Mouse (Mus musculus) kidney, postnatal 10 days (tissue): ENCODE data around the gene Tbcc.
A peak's percentile ranks its signal among the peaks of the same experiment; 100 is the strongest.
"Not testable (repeated sequence)": the region's sequence is repeated elsewhere in the genome, so short reads cannot be mapped to it uniquely, and the experiment has no call there.

Experiments used
- DNase-seq: peaks from one replicate; pipeline ENCODE4 v3.0.0; 2021; ENCODE audit warnings: mixed read lengths

The Tbcc gene

DNA sequence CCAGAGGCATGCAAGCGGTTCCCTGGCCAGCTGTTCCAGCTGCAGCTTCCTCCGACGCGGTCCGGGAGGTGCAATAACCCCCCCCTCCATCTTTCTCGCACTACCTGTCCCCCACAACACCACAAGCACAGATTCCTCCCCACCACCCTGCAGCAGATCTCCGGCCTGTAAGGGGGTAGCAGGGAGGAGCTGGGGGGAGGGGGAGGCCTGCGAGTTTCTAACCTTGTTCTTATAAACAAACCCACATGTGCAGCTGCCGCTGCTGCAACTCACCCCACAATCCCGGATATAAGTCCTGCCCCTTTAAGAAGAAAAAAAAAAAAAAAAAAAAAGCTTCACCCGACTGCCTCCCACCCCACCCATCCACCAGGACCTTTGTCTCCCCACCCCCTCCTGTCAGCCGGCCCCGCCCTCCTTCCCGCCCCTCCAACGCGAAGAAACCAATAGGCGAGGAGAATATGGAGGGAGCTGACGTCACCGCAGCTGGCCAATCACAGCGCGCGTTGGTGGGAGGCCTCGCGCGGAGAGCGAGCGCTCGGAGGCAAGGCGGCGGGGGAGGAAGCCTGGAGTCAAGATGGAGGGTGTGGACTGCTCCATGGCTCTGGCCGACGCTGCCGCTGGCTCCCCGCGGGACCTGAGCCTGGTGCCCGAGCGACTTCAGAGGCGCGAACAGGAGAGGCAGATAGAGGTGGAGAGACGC, at the start of gene Tbcc:
Tbcc (plus strand) TSS at position 569 of the 700 bp plus-strand sequence.
- peak; percentile 99 for DNase-seq

DNA sequence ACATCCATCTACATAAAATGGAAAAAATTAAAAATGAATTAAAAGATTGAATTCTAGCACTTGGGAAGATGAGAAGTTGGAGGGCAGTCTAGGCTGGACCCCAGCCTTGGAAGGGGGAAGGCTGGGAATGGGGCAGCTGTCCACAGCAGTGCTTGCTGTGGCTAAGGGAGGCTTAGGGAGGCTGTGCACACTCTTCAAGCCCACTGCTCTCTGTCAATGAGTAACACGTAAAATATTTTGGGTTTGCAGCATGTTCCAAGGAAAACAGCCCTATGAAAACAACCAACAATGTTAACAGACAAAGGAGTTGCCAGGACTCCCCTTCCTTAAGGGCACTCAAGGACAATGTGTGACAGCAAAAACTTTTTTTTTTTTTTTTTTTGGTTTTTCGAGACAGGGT, 47.5 kb upstream of the Tbcc start:
- no peak for DNase-seq

DNA sequence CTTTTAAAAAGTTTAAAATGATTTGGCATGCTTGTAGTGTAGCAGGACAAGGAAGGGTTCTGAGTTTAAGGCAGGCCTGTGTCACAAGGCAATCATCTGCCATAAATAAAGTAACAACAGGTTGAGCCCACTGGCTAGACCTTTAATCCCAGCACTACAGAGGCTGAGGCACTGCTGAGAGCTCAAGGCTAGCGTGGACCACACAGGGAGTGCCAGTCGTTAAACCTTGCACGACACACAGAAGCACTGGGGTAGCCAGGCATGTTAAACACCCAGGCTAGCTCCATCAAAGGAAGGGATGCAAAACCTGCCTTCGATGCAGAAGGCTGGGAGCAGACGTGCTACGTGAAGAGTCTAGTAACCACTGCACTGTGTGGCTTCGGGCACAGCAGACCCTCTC, 46.8 kb upstream of the Tbcc start:
- DNase-seq, result no peak

DNA sequence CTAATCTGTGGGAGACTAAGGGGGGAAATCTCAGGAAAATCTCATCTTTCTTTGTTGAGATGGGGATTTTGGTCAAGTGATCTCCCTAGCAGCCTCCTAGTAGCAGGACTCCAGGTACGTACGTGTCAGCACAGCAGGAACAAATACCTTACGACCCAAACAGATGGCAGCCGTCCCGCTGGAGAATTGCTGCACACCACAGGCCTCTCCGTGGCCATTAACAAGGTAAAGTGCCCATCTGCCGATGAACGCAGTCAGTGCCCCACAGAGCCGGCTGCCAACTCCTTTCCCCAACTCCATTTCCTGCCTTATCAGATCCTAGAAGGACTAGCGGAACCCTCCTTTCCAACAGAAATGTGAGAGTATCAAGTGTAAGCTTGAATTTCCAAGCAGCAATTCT, 45.7 kb upstream of the Tbcc start:
- no peak for DNase-seq

DNA sequence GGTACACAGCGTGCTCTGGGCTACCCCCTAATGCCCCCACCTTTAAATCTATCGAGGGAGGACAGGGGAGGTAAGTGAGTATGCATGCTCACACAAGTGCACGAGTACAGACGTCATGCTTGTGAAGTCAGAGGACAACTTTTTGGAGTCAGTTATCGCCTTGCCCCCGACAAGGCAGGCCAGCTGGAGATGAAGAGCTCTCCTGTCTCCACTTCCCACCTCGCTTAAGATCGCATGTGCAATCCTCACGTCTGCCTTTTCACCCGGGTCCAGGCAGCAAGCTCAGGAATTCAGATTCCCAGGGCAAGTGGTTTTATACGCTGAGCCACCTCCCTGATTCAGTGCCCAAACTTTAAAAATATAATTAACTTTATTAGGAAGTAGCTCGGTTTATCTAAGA, 45.2 kb upstream of the Tbcc start:
- DNase-seq, result no peak

DNA sequence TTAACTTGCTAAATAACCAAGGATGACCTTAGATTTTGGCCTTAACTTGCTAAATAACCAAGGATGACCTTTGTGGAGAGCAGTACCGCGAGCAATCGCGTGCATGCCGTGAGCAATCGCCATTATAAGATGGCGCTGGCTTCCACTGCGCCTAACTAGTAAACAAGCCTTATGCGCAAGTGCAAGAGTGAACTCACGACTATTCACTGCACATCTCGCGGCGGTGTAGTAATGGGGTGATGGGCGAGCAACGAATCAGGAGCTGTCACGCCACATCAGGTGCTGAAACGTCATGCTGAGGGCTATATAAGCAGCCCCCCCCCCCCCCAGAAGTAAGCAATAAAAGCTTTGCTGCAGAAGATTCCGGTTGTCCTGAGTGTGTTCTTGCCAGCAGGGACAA, 43.9 kb upstream of the Tbcc start:
- DNase-seq, result not testable (repeated sequence)

DNA sequence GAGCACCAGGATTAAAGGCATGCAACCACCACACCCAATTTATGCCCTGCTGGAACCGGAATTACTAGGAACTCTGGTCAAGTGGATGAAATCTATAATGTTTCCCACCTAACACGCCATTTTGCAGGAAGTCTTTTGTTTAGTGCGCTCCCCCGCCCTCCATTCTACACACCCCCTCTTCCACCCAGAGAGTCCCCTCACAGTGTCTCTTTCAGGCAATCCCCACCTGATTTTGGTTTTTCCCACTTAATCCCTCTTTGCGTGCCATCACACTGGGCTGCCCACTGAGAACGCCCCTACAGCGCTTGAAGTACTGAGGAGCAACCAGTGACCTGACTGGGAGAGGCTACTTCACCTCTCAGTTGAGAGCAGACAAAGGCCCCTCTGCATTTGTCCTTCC, 43.3 kb upstream of the Tbcc start:
- no peak for DNase-seq

DNA sequence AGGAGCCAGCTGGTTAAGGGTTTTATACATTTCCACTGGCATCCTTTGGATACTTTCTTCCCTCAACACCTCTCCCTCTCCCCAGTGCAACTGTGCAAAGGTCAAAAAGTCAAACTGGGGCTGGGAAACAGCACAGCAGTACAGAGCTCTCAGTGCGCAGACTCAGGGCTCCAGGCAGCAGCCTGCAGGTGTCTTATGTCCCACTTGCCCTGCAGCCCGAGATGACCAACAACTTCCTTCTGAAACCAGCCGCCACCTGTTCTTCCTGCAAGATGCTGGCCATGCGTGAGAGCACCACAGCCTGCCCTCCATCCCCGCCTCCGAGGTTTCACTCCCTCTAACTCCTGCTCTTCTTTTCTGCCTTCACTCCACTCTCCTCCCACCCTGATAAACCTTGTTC, 37.8 kb upstream of the Tbcc start:
- peak; percentile 68 for DNase-seq

DNA sequence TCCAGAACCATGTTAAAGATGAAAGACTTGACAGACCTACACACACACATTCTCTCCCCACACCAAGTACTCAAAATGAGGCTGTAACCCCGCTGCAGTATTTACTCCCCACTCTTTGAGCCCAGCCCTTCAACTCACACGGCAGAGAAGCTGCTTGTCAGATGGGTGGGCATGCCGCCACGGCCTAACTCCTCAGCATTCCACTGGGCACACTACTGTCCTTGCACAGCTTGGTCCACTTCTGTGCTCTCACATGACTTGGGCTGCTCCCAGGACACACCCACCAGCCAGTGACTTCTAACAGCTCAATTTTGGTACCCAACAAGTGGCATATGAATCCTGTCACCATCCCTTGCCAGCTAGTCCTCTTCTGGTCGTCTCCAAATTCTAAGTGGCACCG, 37.2 kb upstream of the Tbcc start:
- DNase-seq, result peak; percentile 69

DNA sequence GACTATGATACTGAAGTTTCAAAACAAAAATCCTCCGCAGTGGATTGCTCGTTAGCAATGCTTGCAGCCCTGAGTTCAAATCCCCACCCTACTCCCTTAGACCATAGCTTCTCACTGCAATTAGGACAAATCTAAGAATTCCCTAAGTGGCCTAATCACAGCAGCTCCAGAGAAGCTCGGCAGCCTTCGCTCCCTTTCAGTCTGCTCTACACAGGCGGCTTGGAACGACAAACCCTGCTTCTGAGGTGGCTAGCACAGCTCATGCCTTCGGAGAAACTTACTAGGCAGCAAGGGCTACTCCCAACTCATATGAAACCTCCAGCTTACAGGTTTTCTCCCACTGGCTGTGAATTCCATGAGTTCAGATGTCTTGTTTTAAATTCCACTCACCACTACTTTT, 36.4 kb upstream of the Tbcc start:
- DNase-seq, result no peak

DNA sequence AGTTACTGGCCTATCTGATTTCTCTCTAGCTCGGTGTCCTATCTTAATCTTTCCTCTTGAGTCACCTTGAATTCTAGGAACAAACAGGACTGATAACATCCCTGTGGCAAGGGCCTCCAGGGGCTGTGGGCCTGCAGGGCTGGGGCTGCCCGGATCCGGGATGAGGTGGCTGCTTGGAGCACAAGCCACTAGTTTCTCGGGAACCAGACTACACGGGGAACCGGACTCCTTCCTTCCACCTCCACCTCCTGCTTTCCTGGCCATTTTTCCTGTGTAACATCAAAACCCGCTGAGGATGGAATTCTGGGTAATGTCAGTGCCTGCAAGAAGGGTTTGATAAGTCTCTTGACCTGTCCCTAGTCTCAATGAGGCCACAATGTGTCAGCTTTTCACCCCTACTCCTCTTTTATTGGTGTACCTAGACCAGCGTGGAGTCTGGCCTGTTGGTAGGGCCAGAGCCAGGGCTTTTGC, 35.8 kb upstream of the Tbcc start:
- DNase-seq, result peak; percentile 50

DNA sequence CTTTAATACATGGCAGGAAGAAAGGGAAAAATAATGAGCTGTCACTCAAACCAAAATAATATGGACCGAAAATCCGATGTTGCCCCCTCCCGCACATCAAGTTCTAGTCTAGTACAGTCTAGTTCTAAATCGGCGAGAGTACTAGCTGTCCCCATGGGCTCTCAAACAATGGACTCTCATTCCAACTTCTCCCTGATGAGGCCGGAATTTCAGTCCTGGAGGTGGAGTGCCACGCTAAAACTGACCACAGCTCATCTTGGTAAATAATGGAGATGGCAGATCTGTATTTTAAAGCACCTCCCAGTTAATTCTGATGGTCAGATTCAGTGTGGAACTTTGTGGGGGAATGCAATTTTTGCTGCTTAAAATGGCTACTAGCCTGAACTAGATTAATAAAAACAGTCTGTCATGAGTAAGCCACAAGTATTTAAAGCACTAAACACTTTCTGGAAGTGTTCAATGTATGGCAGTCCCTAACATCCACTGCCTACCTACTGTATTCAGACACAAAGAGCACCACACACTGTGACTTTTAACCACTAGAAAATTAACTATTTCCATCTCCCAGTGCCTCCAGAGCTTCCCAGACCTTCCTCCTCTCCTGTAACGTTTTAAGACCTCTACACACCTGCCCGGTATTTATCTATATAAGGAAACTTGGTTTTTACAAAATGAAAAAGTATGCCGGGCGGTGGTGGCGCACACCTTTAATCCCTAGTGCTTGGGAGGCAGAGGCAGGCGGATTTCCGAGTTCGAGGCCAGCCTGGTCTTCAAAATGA, 35.0 kb upstream of the Tbcc start:
- DNase-seq, result peak; percentile 38

DNA sequence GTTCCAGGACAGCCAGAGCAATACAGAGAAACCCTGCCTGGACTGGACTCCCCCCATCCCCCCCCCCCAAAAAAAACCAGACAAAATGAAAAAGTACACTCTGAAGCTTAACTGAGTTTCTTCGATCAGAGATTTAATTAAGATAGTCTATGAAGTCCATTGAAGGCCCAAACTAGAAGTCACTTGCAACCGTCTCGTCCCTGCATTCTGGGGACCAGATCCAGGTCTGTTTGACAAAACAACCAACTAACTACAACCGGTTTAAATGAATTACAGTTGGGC, 34.4 kb upstream of the Tbcc start:
- DNase-seq, result no peak

DNA sequence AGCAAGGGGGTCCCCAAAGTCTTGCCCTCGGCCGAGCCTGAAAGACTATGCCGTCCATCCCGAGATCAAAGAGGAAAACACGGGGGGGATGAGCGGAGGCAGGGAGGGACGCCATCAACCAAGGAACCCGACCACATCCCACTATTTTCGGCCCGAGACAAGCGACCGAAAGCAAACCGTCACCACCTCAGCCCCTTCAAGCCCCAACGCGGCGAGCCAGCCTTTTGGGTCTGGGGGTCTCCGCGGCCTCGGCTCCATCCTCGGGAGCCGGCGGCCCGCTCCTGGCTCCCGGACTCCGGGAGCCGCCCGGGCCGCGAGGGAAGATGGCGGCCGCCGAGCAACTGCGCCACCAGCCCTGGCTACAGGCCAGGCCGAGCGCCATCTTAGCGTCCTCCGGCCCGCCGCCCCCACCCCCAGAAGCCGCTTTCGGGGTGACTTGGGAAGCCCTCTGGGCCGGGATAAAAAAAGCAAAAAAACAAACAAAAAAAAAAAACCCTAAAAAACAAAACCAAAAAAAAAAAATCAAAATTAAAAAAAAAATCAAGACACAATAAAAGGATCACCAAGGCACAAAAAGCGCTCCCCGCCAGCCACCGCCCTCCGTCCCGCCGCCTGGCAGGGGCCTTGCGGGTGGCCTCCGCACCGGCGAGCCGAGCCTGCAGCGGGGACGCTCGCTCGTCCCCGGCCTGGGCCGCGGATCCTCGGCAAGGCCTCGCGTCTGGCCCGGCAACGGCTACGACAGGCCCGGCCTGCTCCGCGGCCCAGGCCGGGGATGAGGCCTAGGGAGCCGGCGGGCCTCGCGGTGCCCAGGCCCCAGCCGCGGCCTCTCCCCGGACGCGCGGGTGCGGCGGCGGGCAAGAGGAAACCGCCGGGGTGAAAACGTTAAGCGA, 33.8 kb upstream of the Tbcc start:
- DNase-seq, result peak; percentile 94

DNA sequence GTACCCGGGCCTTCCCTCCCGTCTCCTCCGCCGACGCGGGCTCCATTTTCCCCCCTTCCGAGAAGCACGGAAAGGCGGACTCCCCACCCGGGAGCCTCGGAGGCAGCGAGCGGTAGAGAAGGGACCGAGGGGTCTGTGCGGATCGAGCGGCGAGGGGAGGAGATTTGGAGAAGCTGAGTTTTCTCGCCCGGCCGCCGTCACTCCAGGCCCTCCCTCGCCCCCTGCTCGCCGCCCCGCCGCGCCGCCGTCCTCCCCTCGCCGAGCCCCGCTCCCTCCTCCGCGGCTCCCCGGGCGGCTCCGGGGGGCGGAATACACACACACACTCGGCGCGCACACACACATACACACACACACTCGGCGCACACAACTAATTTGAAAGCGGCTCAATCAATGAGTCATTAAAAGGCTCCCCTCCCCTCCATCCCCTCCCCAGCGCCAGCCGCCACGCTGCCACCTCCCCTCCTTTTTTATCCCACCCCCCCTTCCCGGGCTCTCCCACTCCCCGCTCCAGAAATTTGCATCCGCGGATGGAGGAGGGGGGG, 33.1 kb upstream of the Tbcc start:
- DNase-seq, result peak; percentile 89

DNA sequence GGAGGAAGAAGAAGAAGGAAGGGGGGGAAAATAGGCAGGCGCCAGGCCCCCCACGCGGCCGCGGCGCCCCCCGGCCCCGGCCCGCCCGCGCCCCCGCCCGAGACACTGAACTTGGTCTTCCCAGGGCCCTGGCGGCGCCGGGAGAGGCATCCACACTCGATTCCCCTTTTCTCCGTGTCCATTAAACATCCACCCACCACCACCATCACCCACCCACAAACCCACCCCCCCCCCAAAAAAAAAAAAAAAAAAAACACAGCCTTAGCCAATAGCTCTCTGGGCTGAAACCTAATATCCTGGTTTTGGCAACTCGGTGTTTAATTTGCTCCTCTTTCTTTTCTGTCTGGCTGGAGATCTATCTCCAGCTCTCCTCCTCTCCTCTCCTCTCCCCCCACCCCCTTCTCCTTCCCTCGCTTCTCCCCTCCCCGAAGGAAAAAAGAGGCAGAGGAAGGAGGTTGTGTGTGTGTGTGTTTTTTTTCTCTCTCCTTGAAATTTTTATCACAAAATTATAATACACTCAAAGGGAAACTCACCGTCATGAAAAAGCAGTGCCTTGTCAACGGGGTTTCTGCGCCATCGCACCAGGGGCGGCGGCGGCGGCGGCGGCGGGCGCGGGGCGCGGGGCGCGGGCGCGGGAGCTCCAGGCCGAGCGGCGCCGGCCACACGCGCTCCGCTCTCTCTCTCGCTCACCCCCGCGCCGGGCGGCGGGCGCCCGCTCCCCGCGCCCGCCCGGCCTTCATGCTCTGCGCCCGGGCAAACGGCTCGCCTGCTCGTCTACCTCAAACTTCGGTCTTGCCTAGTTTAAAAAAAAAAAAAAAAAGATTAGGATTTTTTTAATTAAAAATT, 32.4 kb upstream of the Tbcc start, which contains the start of gene Bicral:
Bicral (minus strand) TSS at position 580 of the 846 bp plus-strand sequence.
- peak; percentile 84 for DNase-seq

DNA sequence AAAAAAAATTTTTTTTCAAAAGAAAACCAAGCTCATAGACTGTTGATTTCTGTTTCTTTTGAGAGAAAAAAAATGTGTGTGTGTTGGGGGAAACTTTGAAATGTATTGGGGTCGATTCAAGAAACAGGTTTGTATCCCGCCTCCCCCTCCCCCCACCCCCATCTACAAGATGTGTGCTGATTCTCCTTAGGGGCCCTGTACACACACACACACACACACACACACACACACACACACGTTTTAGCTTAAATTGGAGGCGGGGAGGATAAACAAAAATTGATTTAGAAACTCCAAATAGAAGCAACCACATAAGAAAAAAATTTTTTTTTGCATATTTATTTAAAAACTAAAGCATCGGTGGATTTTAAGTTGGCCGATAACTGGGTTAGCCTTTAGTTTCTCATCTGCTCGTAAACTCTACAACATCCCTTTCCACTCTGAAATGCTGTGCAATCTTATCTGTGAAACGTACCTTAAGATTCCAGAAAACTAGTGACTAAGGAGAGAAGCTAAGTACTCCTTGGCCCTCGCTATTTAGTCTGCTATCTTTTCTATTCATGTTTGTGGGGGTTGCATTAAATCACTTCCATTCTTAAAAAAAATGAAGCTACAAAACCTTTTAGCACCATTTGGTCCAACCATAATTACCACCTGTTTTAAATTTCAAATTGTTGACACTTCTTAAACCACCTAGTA, 31.6 kb upstream of the Tbcc start:
- no peak for DNase-seq

DNA sequence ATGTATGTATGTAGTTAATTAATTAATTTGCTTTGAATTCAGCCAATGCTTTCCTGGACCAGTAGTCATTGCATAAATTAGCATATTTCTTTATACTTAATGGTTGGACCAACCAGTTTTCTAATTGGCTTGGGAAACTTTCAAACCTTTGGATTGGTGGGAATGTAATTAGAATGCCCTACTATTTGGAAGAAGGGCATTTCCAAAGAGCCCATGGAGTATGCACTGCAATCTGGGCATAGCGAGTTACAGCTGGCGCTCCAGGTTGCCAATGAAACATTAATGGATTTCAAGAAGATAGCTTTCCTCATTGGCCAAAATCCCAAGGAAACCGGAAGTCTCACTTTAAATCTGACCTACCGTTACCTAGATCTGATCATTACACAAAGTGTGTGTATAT, 30.4 kb upstream of the Tbcc start:
- DNase-seq, result no peak

DNA sequence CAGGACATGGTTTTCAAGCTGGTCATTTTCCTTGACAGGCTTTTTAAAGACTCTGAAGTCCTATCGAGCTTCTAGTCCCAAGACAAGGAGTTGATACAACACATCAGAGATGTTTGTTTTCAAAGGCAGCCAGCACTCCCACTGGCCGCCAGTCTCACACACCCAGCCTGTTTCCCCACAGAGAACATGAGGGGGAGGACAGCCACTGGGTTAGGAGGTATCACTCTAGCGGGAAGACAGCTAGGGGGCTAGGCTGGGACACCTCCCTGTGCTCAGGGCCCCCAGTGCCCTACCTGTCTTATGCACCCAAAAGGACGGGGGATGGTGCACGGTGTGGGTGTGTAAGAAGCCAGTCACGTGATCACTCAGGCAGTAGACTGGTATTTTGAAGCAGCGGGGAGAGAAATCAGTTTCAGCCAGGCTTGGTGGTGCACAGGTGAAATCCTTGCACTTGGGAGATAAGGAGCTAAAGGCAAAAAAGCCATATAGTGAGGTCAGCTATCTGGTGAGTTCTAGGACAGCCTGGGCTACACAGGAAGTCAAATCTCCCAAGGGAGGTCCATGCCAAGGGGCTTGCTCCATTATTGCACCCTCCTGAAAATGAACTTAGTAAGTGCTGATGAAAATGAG, 25.8 kb upstream of the Tbcc start:
- DNase-seq, result no peak

DNA sequence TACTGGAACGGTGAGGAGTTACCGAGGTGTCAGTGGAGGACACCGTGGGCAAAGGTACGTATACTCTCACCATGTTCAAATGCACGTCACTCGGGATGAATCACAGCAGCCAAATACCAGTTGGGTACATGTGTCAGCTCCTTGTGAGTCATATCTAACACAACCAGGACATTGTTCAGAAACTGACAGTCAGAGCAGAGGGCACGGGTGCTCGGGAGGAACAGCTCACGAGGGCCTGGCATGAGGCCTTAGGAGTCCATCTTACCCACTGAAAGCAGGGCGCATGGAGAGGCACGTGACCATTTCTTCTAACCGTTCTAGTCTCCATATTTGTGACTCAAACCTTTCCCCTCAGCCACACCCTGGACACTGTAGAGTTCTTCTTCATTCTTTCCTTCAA, 23.6 kb upstream of the Tbcc start:
- no peak for DNase-seq

DNA sequence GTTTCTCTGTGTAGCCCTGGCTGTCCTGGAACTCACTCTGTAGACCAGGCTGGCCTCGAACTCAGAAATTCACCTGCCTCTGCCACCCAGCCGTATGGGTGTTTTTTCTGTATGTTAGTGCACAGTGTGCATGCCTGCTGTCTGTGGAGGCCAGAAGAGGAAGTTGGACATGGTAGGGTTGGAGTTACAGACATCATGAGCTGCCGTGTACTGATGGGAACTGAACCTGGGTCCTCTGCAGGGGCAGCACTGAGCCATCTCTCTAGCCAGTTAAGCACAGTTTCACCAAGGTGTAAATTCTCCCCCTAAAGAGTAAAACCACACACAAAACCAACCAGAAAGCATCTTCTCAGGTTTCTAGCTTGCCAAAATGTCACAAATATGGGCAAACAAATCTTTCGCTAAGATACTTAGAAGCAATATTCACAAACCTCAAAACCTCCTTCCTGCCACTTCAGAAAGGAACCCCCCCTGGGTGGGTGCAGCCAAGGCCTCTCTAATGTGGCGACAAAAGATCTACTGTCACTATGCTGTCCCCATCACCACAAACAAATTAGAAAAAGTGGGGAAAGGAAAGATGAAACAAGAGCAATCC, 20.2 kb upstream of the Tbcc start:
- DNase-seq, result no peak
